Comparison of ENCODE assay signal across 9 mouse cellular contexts in genomic region chr2:59471051-59471948, GRCm38 (mm10). TPM values are rescaled to one million over a fixed set of nuclear protein-coding genes. Genes with fewer than 3 reads are reported as not detected.
DNase-seq lines count a peak whose midpoint lies in the region; TF ChIP-seq lines count a peak whose summit lies in the region.
"Had no signal": no experiment of that assay in that cellular context is flagged by ENCODE, and none has a peak within 500 bp of the region (broad histone marks: within the 10 kb centered on the region; RNA-seq: fewer than 3 reads in every experiment).

No protein-coding gene starts in this region.

- 49% methylated on average over 15 of the region's 15 CpGs for WGBS in thymus, adult 2 months

- no peak for TF ChIP-seq CTCF in gastrocnemius, adult 2 months (IDR thresholded peaks at IDR 0.05)
- TF ChIP-seq CTCF in thymus, adult 2 months (IDR thresholded peaks at IDR 0.05; ENCODE audit: borderline replicate concordance, control insufficient read depth, extremely low read depth, insufficient read depth, low read length, poor library complexity) = no peak

- TF ChIP-seq POLR2A in thymus, adult 2 months (IDR thresholded peaks at IDR 0.05; ENCODE audit: control insufficient read depth, extremely low read depth, insufficient read depth, low read length, poor library complexity) = no peak

- intact Hi-C loops in gastrocnemius, adult 2 months (cut with DNase I) = no loop called here
- intact Hi-C loops in gastrocnemius, postnatal 14 days (cut with DNase I; ENCODE audit: low total_unique reads) = no loop called here
- intact Hi-C loops in heart, postnatal 36 days (cut with DNase I) = no loop called here

- peak overlapping the region; percentile 54 for H3K4me3 ChIP-seq in gastrocnemius, adult 2 months
- no peak overlapping the region for H3K4me3 ChIP-seq in thymus, adult 2 months (ENCODE audit: control insufficient read depth, insufficient read depth, low read length)

- H3K36me3 ChIP-seq in thymus, adult 2 months (ENCODE audit: control insufficient read depth, insufficient read depth, low read length) = no peaks in the 10 kb centered on the region

- peak overlapping the region; percentile 61 for H3K27ac ChIP-seq in gastrocnemius, adult 2 months
- peak overlapping the region; percentile 70 for H3K27ac ChIP-seq in thymus, adult 2 months (ENCODE audit: control insufficient read depth, insufficient read depth, low read length)

- H3K27me3 ChIP-seq in thymus, adult 2 months (ENCODE audit: control insufficient read depth, insufficient read depth, low read length) = no peaks in the 10 kb centered on the region

- H3K4me1 ChIP-seq in thymus, adult 2 months (replicated peaks; ENCODE audit: control insufficient read depth, insufficient read depth, low read length) = peaks cover 41% of the 10 kb centered on the region

- no peak for DNase-seq in gastrocnemius, adult 2 months
- DNase-seq in gastrocnemius, postnatal 14 days = no peak
- no peak for DNase-seq in thymus, adult 2 months
- no peak for DNase-seq in thymus, postnatal 0 days (ENCODE audit: low spot score)
- DNase-seq in heart, postnatal 36 days = peak; percentile 9 to 12
- DNase-seq in lung, postnatal 4 days = peak; percentile 33 to 35
- no peak for DNase-seq in spleen, postnatal 4 days (ENCODE audit: low spot score in 2 of 2)
- no peak for DNase-seq in gastrocnemius, adult 18-20 months (ENCODE audit: low spot score)

RNA-seq across cellular contexts. Expression of gene Dapl1, which starts 13.2 kb away (rescaled TPM):
- not detected for total RNA-seq in gastrocnemius, adult 2 months (2021)
- not detected for total RNA-seq in gastrocnemius, postnatal 14 days (2021)
- 4.1 and 4.7 TPM in 2 replicates for polyA plus RNA-seq in thymus, adult 2 months (2012; rRNA removed)
- polyA plus RNA-seq in thymus, postnatal 0 days (2015; fragmentation: Nextera tagmentation; extraction: Ambion mirVana) = 4.2 and 4.9 TPM in 2 replicates
- total RNA-seq in heart, postnatal 36 days (2021) = not detected
- not detected for total RNA-seq in gastrocnemius, adult 18-20 months (2021)
- total RNA-seq: monocyte, adult 5-6 weeks had no signal

Comparison
In these comparisons a context has a peak if more than half of its experiments do, and no peak if none do; other contexts are left out.
1. DNase-seq: peak in heart, postnatal 36 days (2 of 2) and lung, postnatal 4 days (2 of 2); none in gastrocnemius, adult 2 months (single experiment), gastrocnemius, postnatal 14 days (single experiment), thymus, adult 2 months (single experiment), thymus, postnatal 0 days (single experiment), spleen, postnatal 4 days (0 of 2) and gastrocnemius, adult 18-20 months (single experiment).